Mouse (Mus musculus): ENCODE data around the gene 4930404N11Rik. TPM values are rescaled to one million over a fixed set of nuclear protein-coding genes. Genes with fewer than 3 reads are reported as not detected.

The 4930404N11Rik gene
- polyA plus RNA-seq, 1 experiment from 2014 or later = 0.82 TPM

- peak overlapping the region; percentile 25; the same call in 1 of the 2 replicates for H3K4me2 ChIP-seq (replicated peaks)
- H3K9ac ChIP-seq = no peak overlapping the region
- WGBS = 10% methylated on average over 29 of the region's 29 CpGs
- 0 out of 2 replicates have a peak overlapping the region, but pooled peaks have one; percentile 5 for H3K4me3 ChIP-seq
- peaks cover 38% of the 10 kb centered on the region for H3K27me3 ChIP-seq
- H3K36me3 ChIP-seq = 0 out of 2 replicates have a peak, but pooled peaks cover 4% of the 10 kb centered on the region
- peaks cover 34% of the 10 kb centered on the region for H3K4me1 ChIP-seq
- H3K27ac ChIP-seq = no peak overlapping the region
- H3K9me3 ChIP-seq = no peaks in the 10 kb centered on the region
- ATAC-seq (ENCODE audit: insufficient number of reproducible peaks, insufficient read depth, low FRiP score, low TSS enrichment) = no peak
Measured at GRCm38 (mm10) chr10:81332277-81332676, 33.3 kb downstream of the 4930404N11Rik start.

GRCm38 (mm10) chr10:81330007-81330406 is 35.6 kb downstream of the 4930404N11Rik start:
- peaks cover 21% of the 10 kb centered on the region for H3K4me1 ChIP-seq
- no peak overlapping the region for H3K9ac ChIP-seq
- H3K9me3 ChIP-seq = no peaks in the 10 kb centered on the region
- H3K4me3 ChIP-seq = no peak overlapping the region
- H3K27me3 ChIP-seq = peaks cover 29% of the 10 kb centered on the region
- ATAC-seq (ENCODE audit: insufficient number of reproducible peaks, insufficient read depth, low FRiP score, low TSS enrichment) = no peak
- H3K4me2 ChIP-seq (replicated peaks) = no peak overlapping the region
- H3K36me3 ChIP-seq = peaks cover 26% of the 10 kb centered on the region
- WGBS = 69% methylated on average over 4 of the region's 4 CpGs
- peak overlapping the region; percentile 78 for H3K27ac ChIP-seq

- no peak for ATAC-seq (ENCODE audit: insufficient number of reproducible peaks, insufficient read depth, low FRiP score, low TSS enrichment)
- no peaks in the 10 kb centered on the region for H3K9me3 ChIP-seq
- peak overlapping the region; percentile 78 for H3K27ac ChIP-seq
- peaks cover 19% of the 10 kb centered on the region for H3K4me1 ChIP-seq
- H3K27me3 ChIP-seq = peaks cover 25% of the 10 kb centered on the region
- H3K9ac ChIP-seq = no peak overlapping the region; the same call in 1 of the 2 replicates
- H3K36me3 ChIP-seq = peaks cover 33% of the 10 kb centered on the region
- no peak overlapping the region for H3K4me3 ChIP-seq
- H3K4me2 ChIP-seq (replicated peaks) = no peak overlapping the region
- 65% methylated on average over 10 of the region's 10 CpGs for WGBS
Measured at GRCm38 (mm10) chr10:81329194-81329975, 36.2 kb downstream of the 4930404N11Rik start.

GRCm38 (mm10) chr10:81328386-81328785 is 37.2 kb downstream of the 4930404N11Rik start, which contains the start of gene Tbxa2r:
Tbxa2r (plus strand) TSS chr10:81328731.
- Histone ChIP-seq H3K36me3 (peaks cover 43% of the 10 kb centered on the region), H3K27me3 (peaks cover 20% of the 10 kb centered on the region), H3K9ac (peak within 1 kb of the TSS; percentile 27; the same call in 1 of the 2 replicates), H3K4me1 (peaks cover 19% of the 10 kb centered on the region), H3K27ac (peak within 1 kb of the TSS; percentile 78), H3K4me2 (replicated peaks) (no peak within 1 kb of the TSS), H3K9me3 (no peaks in the 10 kb centered on the region), H3K4me3 (no peak within 1 kb of the TSS)
- 14% methylated on average over 10 of the region's 10 CpGs for WGBS
- ATAC-seq (ENCODE audit: insufficient number of reproducible peaks, insufficient read depth, low FRiP score, low TSS enrichment) = no peak

- Histone ChIP-seq H3K27ac (peak overlapping the region; percentile 36; the same call in 1 of the 2 replicates), H3K9ac (no peak overlapping the region), H3K36me3 (peaks cover 47% of the 10 kb centered on the region), H3K4me2 (replicated peaks) (no peak overlapping the region), H3K4me1 (peaks cover 19% of the 10 kb centered on the region), H3K9me3 (no peaks in the 10 kb centered on the region), H3K27me3 (peaks cover 16% of the 10 kb centered on the region), H3K4me3 (no peak overlapping the region)
- 29% methylated on average over 2 of the region's 2 CpGs for WGBS
- ATAC-seq (ENCODE audit: insufficient number of reproducible peaks, insufficient read depth, low FRiP score, low TSS enrichment) = no peak
Measured at GRCm38 (mm10) chr10:81327959-81328358, 37.7 kb downstream of the 4930404N11Rik start.

- Histone ChIP-seq H3K9me3 (no peaks in the 10 kb centered on the region), H3K9ac (peak overlapping the region; percentile 12; the same call in 1 of the 2 replicates), H3K4me3 (no peak overlapping the region), H3K4me1 (peaks cover 22% of the 10 kb centered on the region), H3K4me2 (replicated peaks) (no peak overlapping the region), H3K27me3 (peaks cover 5% of the 10 kb centered on the region; the same call in 1 of the 2 replicates), H3K36me3 (peaks cover 55% of the 10 kb centered on the region), H3K27ac (no peak overlapping the region)
- ATAC-seq (ENCODE audit: insufficient number of reproducible peaks, insufficient read depth, low FRiP score, low TSS enrichment) = no peak
- 75% methylated on average over 6 of the region's 6 CpGs for WGBS
Measured at GRCm38 (mm10) chr10:81326858-81327257, 38.8 kb downstream of the 4930404N11Rik start.

GRCm38 (mm10) chr10:81325781-81326180 is 39.8 kb downstream of the 4930404N11Rik start:
- H3K4me3 ChIP-seq = no peak overlapping the region
- H3K4me2 ChIP-seq (replicated peaks) = no peak overlapping the region
- no peaks in the 10 kb centered on the region for H3K27me3 ChIP-seq
- no peak overlapping the region for H3K9ac ChIP-seq
- peaks cover 25% of the 10 kb centered on the region for H3K4me1 ChIP-seq
- peaks cover 55% of the 10 kb centered on the region for H3K36me3 ChIP-seq
- ATAC-seq (ENCODE audit: insufficient number of reproducible peaks, insufficient read depth, low FRiP score, low TSS enrichment) = no peak
- 94% methylated on average over 18 of the region's 18 CpGs for WGBS
- no peaks in the 10 kb centered on the region for H3K9me3 ChIP-seq
- H3K27ac ChIP-seq = peak overlapping the region; percentile 30; the same call in 1 of the 2 replicates

- Histone ChIP-seq H3K4me3 (no peak overlapping the region), H3K36me3 (peaks cover 55% of the 10 kb centered on the region), H3K9me3 (no peaks in the 10 kb centered on the region), H3K9ac (no peak overlapping the region), H3K27ac (no peak overlapping the region), H3K4me1 (peaks cover 25% of the 10 kb centered on the region), H3K27me3 (no peaks in the 10 kb centered on the region), H3K4me2 (replicated peaks) (no peak overlapping the region)
- 93% methylated on average over 21 of the region's 21 CpGs for WGBS
- no peak for ATAC-seq (ENCODE audit: insufficient number of reproducible peaks, insufficient read depth, low FRiP score, low TSS enrichment)
Measured at GRCm38 (mm10) chr10:81325176-81325575, 40.4 kb downstream of the 4930404N11Rik start.

- Histone ChIP-seq H3K27me3 (no peaks in the 10 kb centered on the region), H3K4me1 (peaks cover 26% of the 10 kb centered on the region), H3K36me3 (peaks cover 55% of the 10 kb centered on the region), H3K4me3 (no peak overlapping the region), H3K4me2 (replicated peaks) (no peak overlapping the region), H3K9me3 (no peaks in the 10 kb centered on the region), H3K9ac (no peak overlapping the region), H3K27ac (no peak overlapping the region)
- no peak for ATAC-seq (ENCODE audit: insufficient number of reproducible peaks, insufficient read depth, low FRiP score, low TSS enrichment)
- 96% methylated on average over 18 of the region's 18 CpGs for WGBS
Measured at GRCm38 (mm10) chr10:81323791-81324530, 41.7 kb downstream of the 4930404N11Rik start.

- H3K9ac ChIP-seq = no peak overlapping the region
- no peak for ATAC-seq (ENCODE audit: insufficient number of reproducible peaks, insufficient read depth, low FRiP score, low TSS enrichment)
- no peaks in the 10 kb centered on the region for H3K9me3 ChIP-seq
- H3K4me2 ChIP-seq (replicated peaks) = no peak overlapping the region
- no peaks in the 10 kb centered on the region for H3K27me3 ChIP-seq
- H3K4me1 ChIP-seq = peaks cover 27% of the 10 kb centered on the region
- WGBS = 92% methylated on average over 23 of the region's 23 CpGs
- H3K27ac ChIP-seq = no peak overlapping the region
- H3K36me3 ChIP-seq = peaks cover 62% of the 10 kb centered on the region
- no peak overlapping the region for H3K4me3 ChIP-seq
Measured at GRCm38 (mm10) chr10:81323141-81323775, 42.4 kb downstream of the 4930404N11Rik start.

GRCm38 (mm10) chr10:81322444-81322843 is 43.2 kb downstream of the 4930404N11Rik start:
- 96% methylated on average over 27 of the region's 27 CpGs for WGBS
- Histone ChIP-seq H3K9me3 (no peaks in the 10 kb centered on the region), H3K27ac (no peak overlapping the region), H3K9ac (no peak overlapping the region), H3K36me3 (peaks cover 67% of the 10 kb centered on the region), H3K27me3 (no peaks in the 10 kb centered on the region), H3K4me3 (0 out of 2 replicates have a peak overlapping the region, but pooled peaks have one; percentile 84), H3K4me1 (peaks cover 24% of the 10 kb centered on the region), H3K4me2 (replicated peaks) (peak overlapping the region; percentile 82)
- no peak for ATAC-seq (ENCODE audit: insufficient number of reproducible peaks, insufficient read depth, low FRiP score, low TSS enrichment)
